Mouse (Mus musculus) regulatory T cell (primary cell): Measurements from ENCODE around the gene Rnf220.

Source experiments
- in situ Hi-C: fragments of 300-600 bp; cut with MboI, MseI; formaldehyde crosslinking; loops from one replicate; pipeline ENCODE4 v1.15.1; 2025; ENCODE audit warnings: high pct_unique_total_duplicates

The Rnf220 gene

GRCm38 (mm10) chr4:117496482-117497165 is at the start of gene Rnf220:
TSS of gene Rnf220 (minus strand) at chr4:117497052.
- in situ Hi-C loops = no loop called here

GRCm38 (mm10) chr4:117546616-117547015 is 49.8 kb upstream of the Rnf220 start:
- in situ Hi-C loops = no loop called here

GRCm38 (mm10) chr4:117545448-117545847 is 48.6 kb upstream of the Rnf220 start:
- in situ Hi-C loops = no loop called here

- in situ Hi-C loops = no loop called here
Measured at GRCm38 (mm10) chr4:117540571-117540970, 43.7 kb upstream of the Rnf220 start.

GRCm38 (mm10) chr4:117539329-117539980 is 42.6 kb upstream of the Rnf220 start:
- in situ Hi-C loops = no loop called here

- in situ Hi-C loops = no loop called here
Measured at GRCm38 (mm10) chr4:117537002-117537401, 40.1 kb upstream of the Rnf220 start.

GRCm38 (mm10) chr4:117535496-117536200 is 38.8 kb upstream of the Rnf220 start:
- in situ Hi-C loops = no loop called here

- in situ Hi-C loops = loop anchor here (5.0 kb wide), 1 partner anchor 203 kb away; no protein-coding TSS in a partner anchor
Measured at GRCm38 (mm10) chr4:117529843-117530242, 33.0 kb upstream of the Rnf220 start.

- in situ Hi-C loops = loop anchor here (5.0 kb wide), 1 partner anchor 201 kb away; no protein-coding TSS in a partner anchor
Measured at GRCm38 (mm10) chr4:117527952-117528351, 31.1 kb upstream of the Rnf220 start.

GRCm38 (mm10) chr4:117527116-117527899 is 30.5 kb upstream of the Rnf220 start:
- in situ Hi-C loops = loop anchor here (5.0 kb wide), 1 partner anchor 200 kb away; no protein-coding TSS in a partner anchor

GRCm38 (mm10) chr4:117525990-117526389 is 29.1 kb upstream of the Rnf220 start:
- in situ Hi-C loops = loop anchor here (5.0 kb wide), 1 partner anchor 199 kb away; no protein-coding TSS in a partner anchor

- in situ Hi-C loops = no loop called here
Measured at GRCm38 (mm10) chr4:117521350-117521749, 24.5 kb upstream of the Rnf220 start.

GRCm38 (mm10) chr4:117518246-117518645 is 21.4 kb upstream of the Rnf220 start:
- in situ Hi-C loops = no loop called here

- in situ Hi-C loops = no loop called here
Measured at GRCm38 (mm10) chr4:117499043-117499442, 2.2 kb upstream of the Rnf220 start.

- in situ Hi-C loops = no loop called here
Measured at GRCm38 (mm10) chr4:117495869-117496401, 917 bp downstream of the Rnf220 start.

- in situ Hi-C loops = no loop called here
Measured at GRCm38 (mm10) chr4:117494911-117495501, 1.8 kb downstream of the Rnf220 start.

GRCm38 (mm10) chr4:117493905-117494851 is 2.7 kb downstream of the Rnf220 start:
- in situ Hi-C loops = no loop called here

- in situ Hi-C loops = no loop called here
Measured at GRCm38 (mm10) chr4:117493161-117493568, 3.7 kb downstream of the Rnf220 start.

GRCm38 (mm10) chr4:117491840-117492239 is 5.0 kb downstream of the Rnf220 start:
- in situ Hi-C loops = no loop called here

GRCm38 (mm10) chr4:117489975-117490374 is 6.9 kb downstream of the Rnf220 start:
- in situ Hi-C loops = loop anchor here (5.0 kb wide), 1 partner anchor 43 kb away; no protein-coding TSS in a partner anchor
